Mouse (Mus musculus): Measurements from ENCODE around the gene Lsm6.

- TF ChIP-seq CTCF (IDR thresholded peaks at IDR 0.05) = no peak
- TF ChIP-seq EP300 (IDR thresholded peaks at IDR 0.05) = no peak
Observed at GRCm38 (mm10) chr8:78771256-78771655, 49.7 kb downstream of the Lsm6 start.
